Mouse (Mus musculus) liver, embryonic 14.5 days (tissue): Measurements from ENCODE around the gene St7l. TPM values are rescaled to one million over a fixed set of nuclear protein-coding genes. Genes with fewer than 3 reads are reported as not detected.

Source experiments
- ATAC-seq: fragments of 200-750 bp; cut with Nextera tagmentation; 2 replicates; pipeline ENCODE4 v1.8.0; 2017; ENCODE audit warnings: moderate number of reproducible peaks, mild to moderate bottlenecking, moderate library complexity; ENCODE audit not compliant: insufficient read depth
- DNase-seq, 3 experiments: peaks; one replicate each; pipeline ENCODE4 v3.0.0-alpha.2; 2012 to 2013; ENCODE audit warnings: low read depth in 3 of 3, low spot score in 3 of 3
- H3K27ac ChIP-seq: fragments of 300-500 bp; sonication (generic); 2 replicates; pipeline ENCODE4 v1.5.1; 2014; ENCODE audit warnings: moderate library complexity, mild to moderate bottlenecking, control low read depth, inconsistent platforms
- H3K27me3 ChIP-seq: fragments of 300-500 bp; sonication (generic); 2 replicates; pipeline ENCODE4 v1.6.1; 2014; ENCODE audit warnings: mild to moderate bottlenecking, low read length, moderate library complexity; ENCODE audit not compliant: control insufficient read depth, insufficient read depth
- H3K36me3 ChIP-seq: fragments of 300-500 bp; sonication (generic); replicated peaks from 2 replicates; pipeline ENCODE4 v1.6.1; 2014; ENCODE audit warnings: low read depth; ENCODE audit not compliant: control insufficient read depth, insufficient read depth
- H3K4me1 ChIP-seq, 2 experiments: fragments of 200-500 bp in 1 of 2; fragments of 300-500 bp in 1 of 2; sonication (generic) in 1 of 2; replicated peaks; 2 replicates each; pipeline ENCODE4 v1.6.1; 2012 to 2014; ENCODE audit warnings: antibody characterized with exemption in 1 of 2, inconsistent platforms in 1 of 2, low read length in 1 of 2; ENCODE audit not compliant: control insufficient read depth in 2 of 2, insufficient read depth in 2 of 2
- H3K4me2 ChIP-seq: fragments of 300-500 bp; sonication (generic); 2 replicates; pipeline ENCODE4 v1.6.1; 2014; ENCODE audit warnings: low read depth, mild to moderate bottlenecking, control low read depth, moderate library complexity
- H3K4me3 ChIP-seq, 2 experiments: fragments of 200-500 bp in 1 of 2; fragments of 300-500 bp in 1 of 2; sonication (generic) in 1 of 2; 2 replicates each; pipeline ENCODE4 v1.5.1; 2012 to 2014; ENCODE audit warnings: low read depth in 2 of 2, low read length in 2 of 2, mild to moderate bottlenecking in 2 of 2, control low read depth in 1 of 2, inconsistent platforms in 1 of 2, moderate library complexity in 1 of 2; ENCODE audit not compliant: insufficient read depth in 1 of 2
- H3K9ac ChIP-seq: fragments of 300-500 bp; sonication (generic); replicated peaks from 2 replicates; pipeline ENCODE4 v1.6.1; 2014; ENCODE audit warnings: mild to moderate bottlenecking, control low read depth, moderate library complexity
- H3K9me3 ChIP-seq: fragments of 300-500 bp; sonication (generic); 2 replicates; pipeline ENCODE4 v1.6.1; 2016; ENCODE audit warnings: low read length, mixed read lengths; ENCODE audit not compliant: control insufficient read depth
- CTCF ChIP-seq: IDR thresholded peaks from 2 replicates; pipeline ENCODE4 v1.5.1; 2016; ENCODE audit warnings: antibody characterized with exemption, low read depth, control low read depth
- EP300 ChIP-seq: IDR thresholded peaks from 2 replicates; pipeline ENCODE4 v1.6.1; 2016; ENCODE audit warnings: antibody characterized with exemption, low read depth
- WGBS: fragments of 180-500 bp; shearing (Covaris S2); extraction: QIAGEN DNeasy Blood & Tissue Kit; methylation state at CpG from one replicate; pipeline ENCODE4 v1.1.7; 2014; ENCODE audit not compliant: insufficient replicate concordance; 5-methylcytosine and 5-hydroxymethylcytosine counted together
- polyA plus RNA-seq, 2 experiments: library from polyadenylated mRNA; depleted of rRNA in 1 of 2; stranded (reverse) in 1 of 2; unstranded in 1 of 2; fragments of >200 nt; fragmentation: Nextera tagmentation in 1 of 2; extraction: Ambion mirVana in 1 of 2; gene quantifications; 2 replicates each; pipeline versions ENCODE4 v1.2.1 to v1.2.3; 2012 to 2014

St7l gene
- polyA plus RNA-seq, 2 experiments, result 3.9 to 8.9 TPM

GRCm38 (mm10) chr3:104888585-104888984, 24.8 kb downstream of the St7l start:
- Histone ChIP-seq H3K36me3 (peaks cover 7% of the 10 kb centered on the region), H3K9me3 (no peaks in the 10 kb centered on the region), H3K4me1 (no peaks in the 10 kb centered on the region), H3K4me2 (no peak overlapping the region), H3K9ac (no peak overlapping the region), H3K27me3 (no peaks in the 10 kb centered on the region), H3K27ac (no peak overlapping the region), H3K4me3 (no peak overlapping the region)
- DNase-seq, result no peak
- ATAC-seq, result no peak
- TF ChIP-seq CTCF (no peak), EP300 (no peak)
- 75% methylated on average over 3 of the region's 3 CpGs for WGBS

- 83% methylated on average over 3 of the region's 3 CpGs for WGBS
- Histone ChIP-seq H3K9me3 (no peaks in the 10 kb centered on the region), H3K36me3 (peaks cover 8% of the 10 kb centered on the region), H3K4me1 (no peaks in the 10 kb centered on the region), H3K4me2 (no peak overlapping the region), H3K4me3 (no peak overlapping the region), H3K9ac (no peak overlapping the region), H3K27ac (no peak overlapping the region), H3K27me3 (no peaks in the 10 kb centered on the region)
- ATAC-seq, result no peak
- no peak for DNase-seq
- no peak for TF ChIP-seq EP300
- no peak for TF ChIP-seq CTCF
Observed at GRCm38 (mm10) chr3:104896141-104896540, 32.3 kb downstream of the St7l start.

DNA sequence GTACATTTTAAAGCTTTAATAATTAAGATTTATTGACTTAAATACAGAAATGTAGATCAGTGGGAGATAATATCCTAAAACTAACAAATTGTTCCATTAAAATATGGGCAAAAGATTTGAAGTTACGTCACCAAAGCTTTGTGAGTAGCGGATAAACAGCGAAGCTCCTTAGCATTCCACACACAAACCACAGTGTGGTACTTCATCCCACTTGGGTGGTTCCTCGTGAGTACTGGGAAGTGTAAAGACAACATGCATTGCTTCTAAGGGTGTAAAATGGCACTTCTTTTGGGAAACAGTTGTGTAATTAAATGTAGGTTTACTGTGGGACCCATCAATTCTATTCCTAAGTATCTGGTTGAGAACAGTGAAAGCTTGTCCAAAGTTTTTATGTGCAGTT, 37.3 kb downstream of the St7l start:
- H3K36me3 ChIP-seq, result no peaks in the 10 kb centered on the region
- 79% methylated on average over 4 of the region's 4 CpGs for WGBS

DNA sequence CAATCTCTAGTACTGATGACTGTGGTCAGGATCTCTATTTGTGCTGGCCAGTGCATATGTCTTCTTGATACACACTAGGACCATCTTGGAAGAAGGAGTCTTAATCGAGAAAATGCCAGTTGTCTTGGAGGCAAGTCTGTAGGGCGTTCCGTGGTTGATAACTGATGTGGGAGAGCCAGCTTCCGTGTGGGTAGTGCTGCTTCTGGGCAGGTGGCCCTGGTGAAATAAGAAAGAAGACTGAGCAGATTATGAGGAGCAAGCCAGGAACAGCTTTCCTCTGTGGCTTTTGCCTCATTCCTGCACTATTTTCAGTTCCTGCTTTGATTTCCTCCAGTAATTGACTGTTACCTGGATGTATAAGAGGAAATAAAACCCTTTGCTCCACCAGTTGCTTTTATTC, 41.6 kb downstream of the St7l start:
- Histone ChIP-seq H3K27ac (no peak overlapping the region), H3K9me3 (no peaks in the 10 kb centered on the region), H3K27me3 (no peaks in the 10 kb centered on the region), H3K4me1 (no peaks in the 10 kb centered on the region), H3K4me3 (no peak overlapping the region), H3K36me3 (no peaks in the 10 kb centered on the region), H3K9ac (no peak overlapping the region), H3K4me2 (no peak overlapping the region)
- WGBS, result 67% methylated on average over 4 of the region's 4 CpGs
- ATAC-seq (no peak), DNase-seq (no peak)
- TF ChIP-seq CTCF (no peak), EP300 (no peak)

More for the DNA sequence above, 37.3 kb downstream of the St7l start:
- H3K9ac ChIP-seq, result no peak overlapping the region
- TF ChIP-seq EP300, result no peak
- no peak for TF ChIP-seq CTCF
- ATAC-seq, result no peak
- H3K4me1 ChIP-seq, result no peaks in the 10 kb centered on the region
- no peak overlapping the region for H3K4me2 ChIP-seq
- no peaks in the 10 kb centered on the region for H3K27me3 ChIP-seq
- H3K9me3 ChIP-seq, result no peaks in the 10 kb centered on the region
- no peak overlapping the region for H3K4me3 ChIP-seq
- no peak overlapping the region for H3K27ac ChIP-seq
- DNase-seq, result no peak

DNA sequence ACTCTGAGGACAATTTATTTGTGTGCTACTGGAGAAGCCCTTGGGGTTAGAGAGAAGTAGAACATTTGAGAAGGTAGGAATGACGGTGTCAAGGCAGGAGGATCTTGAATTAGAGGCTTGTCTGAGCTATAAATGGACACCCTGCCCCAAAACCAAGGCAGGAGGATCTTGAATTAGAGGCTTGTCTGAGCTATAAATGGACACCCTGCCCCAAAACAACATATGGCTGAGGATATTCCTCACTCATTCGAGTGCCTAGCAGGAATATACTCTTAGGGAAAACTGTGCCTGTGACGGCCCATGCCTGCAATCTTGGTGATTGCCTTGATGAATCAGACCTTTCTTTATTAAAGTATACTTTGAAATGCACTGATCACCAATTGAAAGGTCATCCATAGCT, 42.2 kb downstream of the St7l start:
- ATAC-seq (no peak), DNase-seq (no peak)
- H3K4me2 ChIP-seq, result no peak overlapping the region
- TF ChIP-seq EP300 (no peak), CTCF (no peak)
- WGBS, result 79% methylated on average over 3 of the region's 3 CpGs
- H3K36me3 ChIP-seq, result no peaks in the 10 kb centered on the region
- no peaks in the 10 kb centered on the region for H3K9me3 ChIP-seq
- H3K4me3 ChIP-seq, result no peak overlapping the region
- H3K27me3 ChIP-seq, result no peaks in the 10 kb centered on the region
- no peak overlapping the region for H3K9ac ChIP-seq
- H3K4me1 ChIP-seq, result no peaks in the 10 kb centered on the region
- no peak overlapping the region for H3K27ac ChIP-seq
